Mouse (Mus musculus) erythroblast, embryonic 14.5 days (primary cell): ENCODE data around the gene Uqcc3.

Experiments
- GATA1 ChIP-seq: IDR thresholded peaks from 2 replicates; pipeline ENCODE4 v1.6.1; 2012; ENCODE audit warnings: low read length, inconsistent platforms, mixed read lengths
- TAL1 ChIP-seq: IDR thresholded peaks from 3 replicates; pipeline ENCODE4 v1.6.1; 2012; ENCODE audit warnings: low read length, inconsistent platforms, mixed read lengths

GRCm38 (mm10) chr19:8926766-8927165, 46.0 kb upstream of the Uqcc3 start:
- TF ChIP-seq GATA1 (no peak), TAL1 (no peak)
